Mouse (Mus musculus): ENCODE measurements around the gene Lmtk3.
A peak's percentile ranks its signal among the peaks of the same experiment; 100 is the strongest.

Lmtk3 gene

DNA sequence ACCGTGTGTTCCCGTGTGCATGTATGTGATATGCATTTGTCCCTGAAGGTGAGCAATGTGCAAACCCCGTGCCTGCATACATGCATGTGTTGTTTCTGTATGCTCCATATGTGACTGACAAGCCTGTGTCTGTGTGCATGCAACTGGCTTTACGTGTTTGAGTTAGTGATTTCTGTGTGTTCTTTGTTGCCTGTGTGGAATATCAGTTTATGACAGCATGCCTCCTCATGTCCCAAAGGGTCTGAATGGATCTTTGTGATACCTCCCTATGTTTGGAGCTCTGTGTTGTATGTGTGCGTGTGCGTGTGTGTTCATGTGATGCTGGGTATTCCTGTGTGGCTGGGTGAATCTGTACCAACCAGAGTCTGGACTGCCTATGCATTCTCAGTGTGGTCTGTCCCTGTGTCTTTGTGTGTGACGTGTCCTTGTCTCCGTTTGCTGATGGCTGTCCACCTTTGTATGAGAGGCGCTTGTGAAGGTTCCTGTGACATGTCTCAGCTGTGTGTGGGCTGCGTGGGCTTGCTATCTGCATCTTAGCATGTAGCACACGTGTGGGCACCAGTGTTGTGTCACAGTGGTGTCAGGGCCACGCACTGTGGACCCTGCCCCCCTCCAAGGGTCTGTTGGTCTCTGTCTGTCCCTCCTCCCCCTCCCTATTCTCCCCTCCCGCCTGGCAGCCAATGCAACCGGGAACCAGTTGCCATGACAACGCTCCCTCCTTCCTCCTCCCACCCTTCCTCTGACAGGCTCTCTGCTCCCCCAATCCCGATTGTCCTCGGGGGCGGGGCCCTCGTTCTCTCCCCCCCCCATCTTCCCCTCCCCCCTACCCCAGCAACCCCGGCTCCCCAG, 1.2 kb downstream of the Lmtk3 start, which contains the start of gene Sult2b1:
Sult2b1 (minus strand) TSS at position 146 of the 849 bp plus-strand sequence.
- DNase-seq: peak; percentile 91 to 96

DNA sequence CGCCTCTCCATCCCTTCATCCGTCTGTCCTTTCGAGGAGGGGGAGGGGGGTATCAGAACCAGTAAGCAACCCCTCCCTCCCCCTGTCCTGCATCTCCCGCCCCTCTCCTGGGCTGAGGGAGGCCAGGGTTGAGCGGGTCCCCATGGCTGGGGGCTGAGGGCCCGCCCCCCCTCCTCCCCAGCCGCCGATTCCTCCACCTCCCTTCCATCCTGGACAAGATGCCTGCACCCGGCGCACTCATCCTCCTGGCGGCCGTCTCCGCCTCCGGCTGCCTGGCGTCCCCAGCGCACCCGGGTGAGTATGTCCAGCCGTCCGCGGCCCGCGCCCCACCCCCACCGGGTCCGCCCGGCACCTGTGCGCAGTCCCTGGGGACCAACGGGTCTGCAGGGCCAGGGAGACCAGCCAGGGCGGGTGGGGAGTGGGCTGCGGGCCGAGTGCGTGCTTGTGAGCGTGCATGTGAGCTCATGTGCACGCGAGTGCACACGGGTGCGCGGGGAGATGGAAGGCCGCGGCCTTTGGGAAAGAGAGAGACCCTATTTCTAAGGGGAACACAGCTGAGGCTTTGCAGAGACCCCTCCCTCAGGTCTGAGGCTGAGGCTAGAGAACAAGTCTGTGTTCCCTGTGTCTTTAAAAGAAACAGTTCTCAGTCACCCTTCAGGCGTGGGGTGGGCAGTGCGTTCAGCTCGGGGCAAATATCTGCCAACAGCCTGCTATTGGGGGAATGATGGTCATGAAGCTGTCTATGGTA, 2.0 kb downstream of the Lmtk3 start:
- peak; percentile 71 to 81 for DNase-seq

DNA sequence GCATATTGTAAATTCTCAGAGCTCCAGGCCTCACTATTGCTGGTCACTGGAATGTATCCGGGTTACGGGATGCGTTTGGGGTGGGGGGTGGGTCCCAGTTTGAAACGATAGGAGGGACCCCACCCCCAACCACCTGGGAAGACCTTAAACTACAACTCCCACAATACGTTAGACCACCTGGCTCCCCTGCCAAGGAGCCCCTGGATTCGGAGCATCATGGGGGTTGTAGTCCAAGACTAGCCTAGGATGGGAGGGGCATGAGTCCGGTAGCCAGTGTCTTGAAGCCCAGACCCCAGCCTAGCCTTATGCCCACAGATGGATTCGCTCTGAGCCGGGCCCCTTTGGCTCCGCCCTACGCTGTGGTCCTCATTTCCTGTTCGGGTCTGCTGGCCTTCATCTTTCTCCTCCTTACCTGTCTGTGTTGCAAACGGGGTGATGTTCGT, 2.6 kb downstream of the Lmtk3 start:
- DNase-seq: peak; percentile 77 to 84

DNA sequence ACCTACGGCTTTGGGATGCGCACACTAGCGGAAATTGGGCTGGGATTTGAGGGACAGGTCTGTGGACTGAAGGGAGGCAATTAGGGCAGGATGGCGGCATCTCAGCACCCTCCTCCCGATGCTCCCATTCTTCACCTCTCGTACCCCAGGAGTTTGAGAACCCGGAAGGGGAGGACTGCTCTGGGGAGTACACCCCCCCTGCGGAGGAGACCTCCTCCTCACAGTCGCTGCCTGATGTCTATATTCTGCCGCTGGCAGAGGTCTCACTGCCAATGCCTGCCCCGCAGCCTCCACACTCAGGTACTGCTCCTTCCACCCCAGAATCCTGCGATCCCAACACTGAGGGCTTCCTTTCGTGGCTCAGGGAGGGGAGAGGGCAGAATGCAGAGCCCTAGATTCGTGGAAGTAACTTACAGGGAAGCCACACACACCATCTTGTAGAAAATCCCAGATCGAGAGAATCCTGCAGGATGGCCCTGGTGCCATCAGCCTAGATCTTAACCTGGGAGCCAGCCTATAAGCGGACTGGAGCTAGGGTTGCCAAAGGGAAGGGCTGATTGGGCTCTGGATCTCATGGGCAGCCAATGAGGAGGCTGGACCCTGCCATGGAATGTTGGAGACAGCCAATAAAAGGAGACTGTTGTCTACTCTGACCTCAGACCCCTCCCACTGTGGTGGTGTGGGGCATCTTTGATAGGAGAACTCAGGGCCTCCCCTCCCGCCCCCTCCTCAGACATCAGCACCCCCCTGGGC, 3.3 kb downstream of the Lmtk3 start:
- DNase-seq: peak; percentile 70 to 79

DNA sequence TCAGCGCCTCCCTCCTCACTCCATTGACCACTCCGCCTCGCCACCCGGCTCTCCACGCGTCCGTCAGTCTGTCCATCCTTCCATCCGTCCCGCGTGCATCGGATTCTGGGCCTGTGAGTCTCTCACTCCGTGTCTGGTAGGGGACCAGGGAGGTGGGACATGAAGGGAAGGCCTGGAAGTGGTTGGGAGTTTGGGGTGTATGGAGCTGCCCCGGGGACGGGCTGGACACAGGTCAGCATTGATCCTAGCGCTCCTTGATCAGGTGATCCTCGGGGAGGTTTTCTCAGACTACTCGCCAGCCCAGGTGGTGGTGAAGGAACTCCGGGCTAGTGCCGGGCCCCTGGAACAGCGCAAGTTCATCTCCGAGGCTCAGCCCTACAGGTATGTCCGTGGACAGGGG, 4.1 kb downstream of the Lmtk3 start:
- peak in 1 of 2 experiments; percentile 41 for DNase-seq

DNA sequence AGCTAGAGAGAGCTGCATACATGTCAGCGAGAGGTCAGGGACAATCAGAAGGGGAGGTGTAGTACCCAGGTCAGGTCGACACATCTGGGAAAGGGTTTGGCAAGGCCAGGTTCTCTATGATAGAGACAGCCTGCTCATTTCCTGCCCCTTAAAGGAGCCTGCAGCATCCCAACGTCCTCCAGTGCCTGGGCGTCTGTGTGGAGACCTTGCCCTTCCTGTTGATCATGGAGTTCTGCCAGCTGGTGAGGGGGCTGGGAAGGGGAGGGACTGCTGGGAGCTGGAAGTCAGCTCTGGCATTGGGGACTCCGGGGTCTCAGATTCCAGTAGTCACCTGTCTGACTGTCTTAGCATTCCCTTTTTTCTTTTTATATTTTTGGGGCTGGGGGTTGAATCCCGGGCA, 7.2 kb downstream of the Lmtk3 start:
- peak in 1 of 2 experiments; percentile 10 for DNase-seq

DNA sequence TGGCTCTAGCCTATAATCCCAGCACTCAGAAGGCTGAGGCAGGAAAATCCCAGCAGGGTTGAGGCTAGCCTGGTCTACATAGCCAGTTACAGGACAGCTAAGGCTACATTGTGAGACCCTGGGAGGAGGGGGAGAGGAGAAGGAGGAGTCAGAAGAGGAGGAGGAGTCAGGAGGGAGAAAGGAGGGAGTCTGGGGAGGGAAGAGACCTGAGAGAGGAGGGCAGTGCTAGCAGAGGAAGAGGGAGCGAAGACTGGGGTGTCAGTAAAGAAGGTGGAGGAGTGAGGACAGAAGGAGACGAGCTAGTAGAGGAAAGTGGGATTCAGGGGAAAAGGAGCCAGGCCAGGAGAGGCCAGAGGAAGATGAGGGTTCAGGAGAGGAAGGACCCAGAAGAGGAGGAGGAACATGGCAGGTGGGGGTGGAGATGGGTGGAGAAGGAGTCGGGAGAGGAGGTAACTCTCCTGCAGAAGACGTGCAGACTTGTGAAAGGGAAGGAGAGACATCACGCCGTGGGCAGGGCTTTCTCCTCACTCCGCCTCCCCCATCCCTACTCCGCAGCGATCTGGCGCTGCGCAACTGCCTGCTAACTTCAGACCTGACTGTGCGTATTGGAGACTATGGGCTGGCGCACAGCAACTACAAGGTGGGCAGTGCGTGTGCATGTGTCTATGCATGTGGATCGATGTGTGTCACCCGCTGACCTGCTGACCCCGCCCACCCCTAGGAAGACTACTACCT, 8.4 kb downstream of the Lmtk3 start:
- peak in 1 of 2 experiments; percentile 6 for DNase-seq

DNA sequence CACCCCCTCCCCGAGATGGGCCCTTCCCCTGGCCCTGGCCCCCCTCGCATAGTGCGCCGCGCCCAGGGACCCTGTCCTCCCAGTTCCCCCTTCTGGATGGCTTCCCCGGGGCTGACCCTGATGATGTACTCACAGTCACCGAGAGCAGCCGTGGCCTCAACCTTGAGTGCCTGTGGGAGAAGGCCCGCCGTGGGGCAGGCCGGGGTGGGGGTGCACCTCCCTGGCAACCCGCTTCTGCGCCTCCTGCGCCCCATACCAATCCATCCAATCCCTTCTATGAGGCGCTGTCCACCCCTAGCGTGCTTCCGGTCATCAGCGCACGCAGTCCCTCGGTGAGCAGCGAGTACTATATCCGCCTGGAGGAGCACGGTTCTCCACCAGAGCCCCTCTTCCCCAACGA, 9.7 kb downstream of the Lmtk3 start:
- no peak for DNase-seq

DNA sequence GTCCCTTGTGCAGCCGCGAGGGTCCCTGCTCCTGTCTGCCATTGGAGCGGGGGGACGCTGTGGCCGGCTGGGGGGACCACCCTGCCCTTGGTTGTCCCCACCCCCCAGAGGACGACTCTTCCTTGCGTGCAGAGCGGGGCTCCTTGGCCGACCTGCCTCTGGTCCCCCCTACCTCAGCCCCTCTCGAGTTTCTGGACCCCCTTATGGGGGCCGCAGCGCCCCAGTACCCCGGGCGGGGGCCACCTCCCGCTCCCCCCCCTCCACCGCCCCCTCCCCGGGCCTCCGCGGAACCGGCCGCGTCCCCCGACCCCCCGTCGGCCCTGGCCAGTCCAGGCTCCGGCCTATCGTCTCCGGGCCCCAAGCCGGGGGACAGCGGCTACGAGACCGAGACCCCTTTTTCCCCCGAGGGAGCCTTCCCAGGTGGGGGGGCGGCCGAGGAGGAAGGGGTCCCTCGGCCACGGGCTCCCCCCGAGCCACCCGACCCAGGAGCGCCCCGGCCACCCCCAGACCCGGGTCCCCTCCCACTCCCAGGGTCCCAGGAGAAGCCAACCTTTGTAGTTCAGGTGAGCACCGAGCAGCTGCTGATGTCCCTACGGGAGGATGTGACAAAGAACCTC, 10.5 kb downstream of the Lmtk3 start:
- peak in 1 of 2 experiments; percentile 26 for DNase-seq

DNA sequence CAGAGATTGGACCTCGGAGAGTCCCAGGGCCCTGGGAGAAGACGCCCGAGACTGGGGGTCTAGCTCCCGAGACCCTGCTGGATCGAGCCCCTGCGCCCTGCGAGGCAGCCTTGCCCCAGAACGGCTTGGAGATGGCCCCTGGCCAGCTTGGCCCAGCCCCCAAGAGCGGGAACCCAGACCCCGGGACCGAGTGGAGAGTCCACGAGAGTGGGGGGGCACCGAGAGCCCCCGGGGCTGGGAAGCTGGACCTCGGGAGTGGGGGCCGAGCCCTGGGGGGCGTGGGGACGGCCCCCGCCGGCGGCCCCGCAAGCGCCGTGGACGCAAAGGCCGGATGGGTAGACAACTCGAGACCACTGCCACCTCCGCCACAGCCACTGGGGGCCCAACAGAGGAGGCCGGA, 11.4 kb downstream of the Lmtk3 start:
- DNase-seq: peak in 1 of 2 experiments; percentile 47

DNA sequence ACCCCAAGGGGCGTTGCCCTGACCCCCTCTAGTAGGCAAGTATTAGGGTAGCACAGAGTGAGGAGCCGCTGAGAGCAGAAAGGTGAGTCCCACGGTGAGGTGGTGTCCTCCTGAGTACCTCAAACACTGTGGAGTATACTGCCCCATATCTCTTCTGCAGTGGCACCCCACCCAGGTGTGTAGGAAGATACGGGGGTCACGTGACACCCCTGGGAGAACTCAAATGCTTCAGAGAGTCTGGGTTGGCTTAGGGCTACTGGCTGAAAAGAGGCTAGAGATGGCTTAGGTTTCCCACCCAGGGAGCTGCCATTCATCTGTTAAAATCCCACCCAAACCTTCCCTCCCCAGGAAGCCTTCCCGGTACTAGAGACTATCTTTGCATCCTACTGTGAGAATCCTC, 13.4 kb downstream of the Lmtk3 start:
- DNase-seq: no peak

DNA sequence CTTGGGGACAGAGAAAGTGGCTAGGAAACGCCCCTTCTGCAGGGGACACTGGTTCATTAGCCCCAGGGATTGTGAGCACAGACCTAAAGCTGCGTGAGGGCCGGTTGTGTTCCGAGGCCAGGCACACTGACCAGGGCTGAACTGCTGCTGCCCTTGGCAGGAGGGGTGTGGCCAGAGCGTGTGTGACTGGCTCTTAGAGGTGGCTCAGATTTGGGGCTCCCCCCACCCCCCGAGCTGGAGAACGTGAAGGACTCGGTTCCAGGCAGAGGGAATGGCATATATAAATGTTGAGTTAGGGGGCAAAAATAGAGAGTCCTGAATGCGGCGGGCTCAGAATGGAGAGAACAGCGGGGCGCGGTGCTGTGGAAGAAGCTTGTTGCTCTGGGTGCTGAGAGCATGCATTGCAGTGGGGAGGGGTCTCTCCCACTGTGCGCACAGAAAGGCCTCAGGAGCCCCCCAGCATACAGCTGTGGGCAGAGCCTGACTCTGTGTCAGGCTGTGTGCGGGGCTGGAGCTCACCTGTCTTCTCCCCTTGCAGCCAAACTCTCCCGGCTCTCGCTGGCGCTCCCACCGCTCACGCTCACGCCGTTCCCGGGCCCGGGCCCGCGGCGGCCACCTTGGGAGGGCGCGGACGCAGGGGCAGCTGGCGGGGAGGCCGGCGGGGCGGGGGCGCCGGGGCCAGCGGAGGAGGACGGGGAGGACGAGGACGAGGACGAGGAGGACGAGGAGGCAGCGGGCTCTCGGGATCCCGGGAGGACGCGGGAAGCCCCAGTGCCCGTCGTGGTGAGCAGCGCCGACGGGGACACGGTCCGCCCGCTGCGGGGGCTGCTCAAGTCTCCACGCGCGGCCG, 14.3 kb downstream of the Lmtk3 start:
- peak; percentile 40 to 47 for DNase-seq

DNA sequence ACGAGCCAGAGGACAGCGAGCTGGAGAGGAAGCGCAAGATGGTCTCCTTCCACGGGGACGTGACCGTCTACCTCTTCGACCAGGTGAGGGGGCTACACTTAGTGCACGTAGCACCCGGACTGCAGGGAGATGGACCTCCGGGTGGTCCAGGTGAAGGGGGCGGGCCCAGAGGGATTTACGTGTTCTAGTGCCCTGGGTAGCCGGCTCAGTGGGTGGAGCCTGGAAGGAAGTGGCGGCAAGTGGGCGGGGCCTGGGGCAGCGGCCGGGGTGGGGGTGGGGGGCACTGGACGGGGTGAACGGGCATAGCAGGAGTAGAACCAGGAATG, 14.9 kb downstream of the Lmtk3 start:
- DNase-seq: peak in 1 of 2 experiments; percentile 64

DNA sequence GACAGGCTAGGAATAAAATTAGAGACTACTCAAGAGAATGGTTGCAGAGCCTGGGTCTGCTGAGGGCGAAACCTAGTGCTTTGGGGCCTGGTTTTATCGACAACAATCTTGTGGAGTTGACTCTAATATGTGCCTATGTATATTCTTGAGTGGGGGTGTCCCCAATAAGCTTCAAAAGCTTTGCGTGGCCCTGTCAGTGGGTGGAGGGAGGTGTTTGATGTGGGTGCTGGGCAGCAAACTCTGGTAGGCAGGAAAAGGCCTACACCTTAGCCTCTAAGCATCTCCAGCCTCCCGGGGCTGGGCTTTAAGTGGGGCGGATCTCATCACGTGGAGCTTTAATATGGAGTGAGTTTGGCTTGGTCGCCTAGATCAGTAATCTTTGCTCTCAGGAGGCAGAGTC, 15.4 kb downstream of the Lmtk3 start:
- peak in 1 of 2 experiments; percentile 9 for DNase-seq

DNA sequence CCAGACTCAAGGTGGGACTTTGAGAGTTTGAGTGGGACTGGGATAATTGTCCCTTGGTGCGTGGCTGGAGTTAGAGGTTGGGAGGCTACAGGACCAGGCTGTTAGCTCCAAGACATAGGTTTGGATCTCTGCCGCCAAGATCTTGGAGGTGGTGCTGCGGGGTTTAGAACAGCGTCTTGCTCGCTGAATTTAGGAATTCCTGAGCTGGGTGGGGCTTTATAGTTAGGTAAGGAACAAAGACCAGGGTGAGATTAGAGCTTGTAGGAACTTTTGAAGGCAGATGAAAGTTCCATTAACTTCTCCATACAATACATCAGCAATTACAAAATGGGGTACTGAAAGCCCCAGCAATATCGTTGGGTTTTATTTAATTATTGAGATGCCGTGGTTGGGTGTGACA, 16.5 kb downstream of the Lmtk3 start:
- DNase-seq: no peak

DNA sequence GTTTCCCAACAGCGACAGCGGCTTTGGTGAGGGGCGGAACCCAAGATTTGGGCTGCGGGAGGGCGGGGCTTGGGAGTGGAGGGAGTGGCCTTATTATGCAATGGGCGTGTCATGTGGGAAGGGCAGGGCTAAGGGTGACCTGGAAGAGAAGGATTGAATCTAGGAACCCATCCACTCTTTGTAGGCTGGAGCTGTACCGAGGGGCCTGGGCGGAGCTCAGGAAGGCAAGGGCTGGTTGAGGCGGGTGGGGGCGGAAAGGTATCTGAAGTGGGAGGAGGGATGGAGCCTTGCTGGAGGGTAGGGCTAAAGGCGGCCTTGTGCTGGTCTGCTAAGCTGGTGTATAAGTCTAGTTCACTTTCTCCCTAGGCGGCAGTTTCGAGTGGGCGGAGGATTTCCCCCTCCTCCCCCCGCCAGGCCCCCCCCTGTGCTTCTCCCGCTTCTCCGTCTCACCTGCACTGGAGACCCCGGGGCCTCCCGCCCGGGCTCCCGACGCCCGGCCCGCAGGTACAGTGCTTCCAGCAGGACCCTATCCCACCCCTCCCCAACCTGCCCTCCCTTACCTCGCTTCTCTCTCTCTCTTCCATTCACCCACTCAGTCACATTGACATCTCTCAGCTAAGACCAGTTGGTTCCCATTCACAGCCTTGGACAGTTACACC, 17.1 kb downstream of the Lmtk3 start:
- peak in 1 of 2 experiments; percentile 41 for DNase-seq

DNA sequence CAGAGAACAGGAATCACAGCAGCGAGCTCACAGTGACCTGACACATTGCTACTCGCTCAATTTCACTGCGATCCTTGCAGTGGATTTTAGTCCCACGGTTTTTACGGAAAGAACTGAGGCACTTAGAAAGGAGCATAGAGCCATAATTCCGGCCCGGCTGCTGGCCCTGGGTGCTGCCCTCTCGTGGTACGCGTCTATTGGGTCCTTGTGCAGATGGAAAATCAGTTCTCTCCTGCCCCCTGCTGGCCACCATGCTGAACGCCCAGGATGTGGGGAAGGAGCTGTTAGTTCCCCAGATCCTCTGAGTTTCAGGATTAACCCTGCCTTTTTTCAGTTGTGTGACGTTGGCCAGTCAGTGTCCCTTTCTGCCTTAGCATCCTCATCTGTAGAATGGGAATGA, 17.8 kb downstream of the Lmtk3 start:
- peak; percentile 94 to 96 for DNase-seq

DNA sequence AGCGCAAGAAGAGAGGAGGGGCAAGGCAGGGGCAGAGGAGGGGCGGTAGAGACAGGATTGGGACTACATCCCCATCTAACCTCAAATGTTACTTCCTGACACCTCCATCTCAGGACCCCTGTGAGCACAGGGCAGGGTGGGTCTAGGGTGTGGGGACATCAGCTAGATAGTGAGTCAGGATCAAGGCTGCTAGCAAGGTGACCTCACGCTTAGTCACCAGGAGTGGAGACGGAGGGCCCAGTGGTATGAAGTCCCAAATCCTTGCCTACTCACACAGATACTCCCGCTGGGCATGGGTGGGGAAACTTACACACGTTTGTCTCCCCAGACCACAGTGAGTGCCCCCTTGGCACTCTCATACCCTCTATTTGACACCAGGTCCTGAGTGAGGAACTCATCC, 19.0 kb downstream of the Lmtk3 start:
- DNase-seq: peak in 1 of 2 experiments; percentile 16

DNA sequence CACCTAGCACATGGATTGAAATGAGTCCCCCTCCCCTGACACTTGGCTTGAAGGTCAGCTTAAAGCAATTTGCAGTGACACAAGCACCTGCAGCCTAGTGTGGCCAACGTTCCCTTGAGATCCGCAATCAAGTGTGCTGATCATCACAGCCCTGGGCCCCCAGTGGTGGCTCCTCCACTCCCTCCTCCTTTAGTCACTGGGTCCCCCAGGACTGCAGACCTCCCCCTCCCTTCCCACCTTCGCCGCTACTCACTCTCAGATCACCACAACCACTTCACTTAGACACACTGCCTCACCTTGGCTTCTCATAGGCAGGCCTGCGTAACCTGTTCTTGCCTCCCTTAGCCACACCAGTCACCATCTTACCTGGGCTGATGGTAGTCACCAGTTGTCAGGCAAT, 22.4 kb downstream of the Lmtk3 start:
- DNase-seq: peak in 1 of 2 experiments; percentile 26

DNA sequence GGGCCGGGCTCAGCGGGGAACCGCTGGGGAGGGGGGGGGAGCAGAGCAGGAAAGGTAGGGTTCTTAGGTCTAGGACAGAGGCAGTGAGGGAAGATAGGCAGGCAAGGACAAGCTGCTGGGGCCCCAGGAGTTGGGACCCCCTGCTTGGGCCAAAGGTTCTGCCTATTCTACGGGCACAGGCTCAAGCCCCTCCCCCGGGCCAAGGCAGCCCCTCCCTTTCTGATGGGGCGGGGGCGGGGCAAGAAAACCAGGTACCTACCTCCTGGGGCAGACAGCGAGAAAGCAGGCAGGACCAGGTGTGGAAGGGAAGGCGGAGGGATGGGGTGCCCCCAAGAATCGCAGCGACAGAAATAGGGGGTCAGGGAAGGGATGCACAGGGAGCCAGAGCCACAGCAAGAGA, 24.9 kb downstream of the Lmtk3 start:
- peak in 1 of 2 experiments; percentile 41 for DNase-seq

Measured in cerebellum, postnatal 25 days (tissue).